Mouse (Mus musculus): ENCODE data around the gene Mog. TPM values are rescaled to one million over a fixed set of nuclear protein-coding genes. Genes with fewer than 3 reads are reported as not detected.

Gene Mog
- total and polyA plus RNA-seq, 3 experiments: not detected

DNA sequence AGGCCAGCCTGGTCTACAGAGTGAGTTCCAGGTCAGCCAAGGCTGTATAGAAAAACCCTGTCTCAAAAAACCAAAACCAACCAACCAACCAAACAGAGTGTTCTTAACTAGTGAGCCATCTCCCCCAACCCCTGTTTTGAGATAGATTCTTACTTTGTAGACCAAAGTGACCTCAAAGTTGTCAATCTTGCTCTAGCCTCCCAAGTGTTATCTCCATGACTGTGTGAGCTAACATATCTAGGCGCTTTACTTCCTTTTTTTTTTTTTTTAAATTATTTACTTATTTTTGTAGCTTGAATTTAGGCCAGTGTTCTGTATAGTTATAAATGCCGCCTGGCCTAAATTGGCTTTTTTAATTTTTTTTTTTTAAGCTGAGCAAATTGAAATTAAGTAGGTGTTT, 42.8 kb upstream of the Mog start:
- dilution Hi-C loops (cut with MboI; ENCODE audit: extremely low pct_ligation_motif_present, extremely low pct_unique_long_range_greater_than_20kb, low sequenced_read_pairs): no loop called here
- H3K9ac ChIP-seq (ENCODE audit: insufficient read depth, low read depth): no peak overlapping the region
- H3K27ac ChIP-seq (ENCODE audit: insufficient read depth, low read depth): no peak overlapping the region
- no peak overlapping the region for H3K4me2 ChIP-seq (ENCODE audit: insufficient read depth, low read depth, poor library complexity, severe bottlenecking)
- H3K9me3 ChIP-seq (replicated peaks; ENCODE audit: low read length): no peaks in the 10 kb centered on the region
- peaks cover 6 to 87% of the 10 kb centered on the region in 2 experiments for H3K36me3 ChIP-seq (replicated peaks in 1 of 2; ENCODE audit: control insufficient read depth in 1 of 2, insufficient read depth in 1 of 2, low read length in 1 of 2)
- in situ Hi-C loops (cut with MboI; ENCODE audit: low pct_ligation_motif_present, low pct_unique_long_range_greater_than_20kb, low sequenced_read_pairs): loop anchor here (10.0 kb wide), 1 partner anchor 171 kb away; the partner anchor contains the start of genes Trim31 and Trim40
- no peak for DNase-seq (ENCODE audit: extremely low read depth)
- no peaks in the 10 kb centered on the region for H3K79me2 ChIP-seq (replicated peaks; ENCODE audit: control insufficient read depth, extremely low read depth, insufficient read depth, poor library complexity, severe bottlenecking)
- H3K27me3 ChIP-seq (replicated peaks): no peaks in the 10 kb centered on the region
- H3K4me3 ChIP-seq (replicated peaks in 1 of 3; ENCODE audit: low read depth in 2 of 3, low read length in 2 of 3, poor library complexity in 1 of 3): no peak overlapping the region
- no peaks in the 10 kb centered on the region for H3K4me1 ChIP-seq (ENCODE audit: control insufficient read depth in 1 of 2, insufficient read depth in 2 of 2)
- TF ChIP-seq USF1 (IDR thresholded peaks at IDR 0.05; ENCODE audit: low read depth, low read length) (no peak), NELFE (IDR thresholded peaks at IDR 0.05; ENCODE audit: low read depth, low read length) (no peak), MEF2A (IDR thresholded peaks at IDR 0.05; ENCODE audit: borderline replicate concordance, low read depth, low read length) (no peak), USF2 (conservative IDR thresholded peaks at IDR 0.05; ENCODE audit: low read depth, low read length) (no peak), GABPA (IDR thresholded peaks at IDR 0.05; ENCODE audit: insufficient replicate concordance, low read depth, low read length) (no peak), POLR2A (IDR thresholded peaks at IDR 0.05; ENCODE audit: low read depth, low read length) (no peak), JUND (conservative IDR thresholded peaks at IDR 0.05; ENCODE audit: low read depth, low read length) (no peak)

DNA sequence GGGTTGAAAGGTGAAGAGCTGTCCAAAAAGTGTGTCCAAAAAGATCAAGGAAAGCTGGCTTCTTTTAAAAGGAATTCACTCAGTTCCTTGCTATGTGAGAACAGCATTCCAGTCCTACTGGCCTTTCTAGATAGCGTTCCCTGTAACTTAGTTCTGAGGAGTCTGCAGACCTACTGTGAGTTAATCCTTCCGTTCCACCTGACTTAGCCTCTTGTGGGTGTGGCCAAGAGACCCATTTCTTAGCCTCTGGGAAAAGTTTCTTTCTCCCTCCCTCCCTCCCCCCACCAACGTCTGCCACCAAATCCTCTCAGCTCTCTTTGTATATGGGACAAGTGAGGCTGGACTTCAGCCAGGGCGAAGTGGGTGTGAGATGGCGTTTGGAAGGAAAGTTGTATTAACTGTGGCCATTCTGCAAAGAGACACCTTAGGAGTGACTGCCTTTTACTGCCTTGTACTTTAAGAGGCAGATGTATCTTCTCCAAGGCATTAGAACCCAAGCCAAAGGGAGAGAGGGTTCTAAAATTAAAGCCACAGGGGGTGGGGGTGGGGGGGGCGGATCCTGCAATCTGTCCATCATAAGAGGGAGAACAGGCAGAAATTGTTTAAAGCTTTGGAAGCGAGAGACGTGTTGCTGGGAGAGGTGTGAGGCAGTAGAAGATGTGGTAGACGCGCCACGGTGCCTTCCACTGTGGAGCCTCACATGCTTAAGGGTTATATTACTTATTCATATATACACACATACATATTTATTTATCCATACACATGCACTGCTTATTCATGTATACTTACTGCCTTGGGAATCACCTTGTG, 40.7 kb upstream of the Mog start:
- no peak overlapping the region for H3K27ac ChIP-seq (ENCODE audit: insufficient read depth, low read depth)
- H3K27me3 ChIP-seq (replicated peaks): no peaks in the 10 kb centered on the region
- DNase-seq (ENCODE audit: extremely low read depth): no peak
- no peaks in the 10 kb centered on the region for H3K9me3 ChIP-seq (replicated peaks; ENCODE audit: low read length)
- no peak for TF ChIP-seq GABPA (IDR thresholded peaks at IDR 0.05; ENCODE audit: insufficient replicate concordance, low read depth, low read length)
- no peak for TF ChIP-seq ETS1 (conservative IDR thresholded peaks at IDR 0.05; ENCODE audit: low read depth, low read length)
- no peak for TF ChIP-seq TBP (conservative IDR thresholded peaks at IDR 0.05; ENCODE audit: low read depth, low read length)
- no peak for TF ChIP-seq ZMIZ1 (IDR thresholded peaks at IDR 0.05; ENCODE audit: low read depth, low read length)
- no peak for TF ChIP-seq POLR2AphosphoS2 (IDR thresholded peaks at IDR 0.05; ENCODE audit: low read depth, low read length)
- no peak for TF ChIP-seq SIN3A (IDR thresholded peaks at IDR 0.05; ENCODE audit: low read length)
- no peak for TF ChIP-seq EP300 (IDR thresholded peaks at IDR 0.05; ENCODE audit: low read length)
- no peak overlapping the region for H3K4me3 ChIP-seq (replicated peaks in 1 of 3; ENCODE audit: low read depth in 2 of 3, low read length in 2 of 3, poor library complexity in 1 of 3)
- no peak overlapping the region for H3K9ac ChIP-seq (ENCODE audit: insufficient read depth, low read depth)
- H3K36me3 ChIP-seq (replicated peaks in 1 of 2; ENCODE audit: control insufficient read depth in 1 of 2, insufficient read depth in 1 of 2, low read length in 1 of 2): peaks cover 5 to 81% of the 10 kb centered on the region in 2 experiments
- H3K4me1 ChIP-seq (ENCODE audit: control insufficient read depth in 1 of 2, insufficient read depth in 2 of 2): no peaks in the 10 kb centered on the region
- in situ Hi-C loops (cut with MboI; ENCODE audit: low pct_ligation_motif_present, low pct_unique_long_range_greater_than_20kb, low sequenced_read_pairs) (loop anchor here (10.0 kb wide), 1 partner anchor 169 kb away; the partner anchor contains the start of genes Trim31 and Trim40), dilution Hi-C loops (cut with MboI; ENCODE audit: extremely low pct_ligation_motif_present, extremely low pct_unique_long_range_greater_than_20kb, low sequenced_read_pairs) (no loop called here)
- no peak overlapping the region for H3K4me2 ChIP-seq (ENCODE audit: insufficient read depth, low read depth, poor library complexity, severe bottlenecking)
- no peaks in the 10 kb centered on the region for H3K79me2 ChIP-seq (replicated peaks; ENCODE audit: control insufficient read depth, extremely low read depth, insufficient read depth, poor library complexity, severe bottlenecking)
